Comparison of ENCODE assay signal across 28 mouse cellular contexts in genomic region chr17:67237407-67237806, GRCm38 (mm10).
DNase-seq lines count a peak whose midpoint lies in the region; ATAC-seq lines count a peak whose summit lies in the region.
"Had no signal": no experiment of that assay in that cellular context is flagged by ENCODE, and none has a peak within 500 bp of the region (broad histone marks: within the 10 kb centered on the region; RNA-seq: fewer than 3 reads in every experiment).

No protein-coding gene starts in this region.

- no peak overlapping the region for H3K4me3 ChIP-seq in embryonic facial prominence, embryonic 11.5 days (ENCODE audit: low read depth, low read length)
- no peak overlapping the region for H3K4me3 ChIP-seq in embryonic facial prominence, embryonic 10.5 days
- no peak overlapping the region for H3K4me3 ChIP-seq in limb, embryonic 13.5 days
- no peak overlapping the region for H3K4me3 ChIP-seq in limb, embryonic 10.5 days
- no peak overlapping the region for H3K4me3 ChIP-seq in embryonic facial prominence, embryonic 13.5 days
- no peak overlapping the region for H3K4me3 ChIP-seq in neural tube, embryonic 15.5 days (replicated peaks)
- H3K4me3 ChIP-seq: hindbrain, embryonic 12.5 days; layer of hippocampus, adult 2 months; left cerebral cortex, adult 2 months; limb, embryonic 15.5 days; liver, embryonic 13.5 days; neural tube, embryonic 12.5 days had no signal

- H3K36me3 ChIP-seq in embryonic facial prominence, embryonic 11.5 days (replicated peaks; ENCODE audit: control insufficient read depth, insufficient read depth, low read depth, low read length), result no peaks in the 10 kb centered on the region
- no peaks in the 10 kb centered on the region for H3K36me3 ChIP-seq in embryonic facial prominence, embryonic 10.5 days (replicated peaks)
- H3K36me3 ChIP-seq in limb, embryonic 13.5 days, result no peaks in the 10 kb centered on the region
- no peaks in the 10 kb centered on the region for H3K36me3 ChIP-seq in limb, embryonic 10.5 days
- no peaks in the 10 kb centered on the region for H3K36me3 ChIP-seq in embryonic facial prominence, embryonic 13.5 days
- H3K36me3 ChIP-seq in neural tube, embryonic 15.5 days, result no peaks in the 10 kb centered on the region
- H3K36me3 ChIP-seq: hindbrain, embryonic 12.5 days; limb, embryonic 15.5 days; liver, embryonic 13.5 days; neural tube, embryonic 12.5 days had no signal

- no peak for ATAC-seq in embryonic facial prominence, embryonic 11.5 days (replicated peaks; ENCODE audit: insufficient number of reproducible peaks, low FRiP score, low TSS enrichment, low read depth)
- peak; percentile 64 for ATAC-seq in limb, embryonic 13.5 days (ENCODE audit: low FRiP score, low read depth)
- ATAC-seq in embryonic facial prominence, embryonic 13.5 days (ENCODE audit: insufficient number of reproducible peaks, insufficient read depth, low FRiP score, low TSS enrichment, low read depth), result no peak
- 0 out of 2 replicates have a peak, but pooled peaks have one; percentile 47 for ATAC-seq in neural tube, embryonic 15.5 days (ENCODE audit: low FRiP score)
- ATAC-seq: forebrain, postnatal 0 days had no signal

- no peak overlapping the region for H3K27ac ChIP-seq in embryonic facial prominence, embryonic 11.5 days (replicated peaks; ENCODE audit: low read depth, low read length)
- H3K27ac ChIP-seq in embryonic facial prominence, embryonic 10.5 days (replicated peaks), result no peak overlapping the region
- no peak overlapping the region for H3K27ac ChIP-seq in limb, embryonic 13.5 days
- H3K27ac ChIP-seq in limb, embryonic 10.5 days, result no peak overlapping the region
- no peak overlapping the region for H3K27ac ChIP-seq in embryonic facial prominence, embryonic 13.5 days
- peak overlapping the region; percentile 33; the same call in 1 of the 2 replicates for H3K27ac ChIP-seq in neural tube, embryonic 15.5 days (replicated peaks)
- H3K27ac ChIP-seq: hindbrain, embryonic 12.5 days; layer of hippocampus, adult 2 months; left cerebral cortex, adult 2 months; limb, embryonic 15.5 days; liver, embryonic 13.5 days; neural tube, embryonic 12.5 days had no signal

- no peak overlapping the region for H3K4me2 ChIP-seq in embryonic facial prominence, embryonic 11.5 days (ENCODE audit: low read depth, low read length)
- H3K4me2 ChIP-seq in limb, embryonic 13.5 days (replicated peaks), result 0 out of 2 replicates have a peak overlapping the region, but pooled peaks have one; percentile 7
- H3K4me2 ChIP-seq in embryonic facial prominence, embryonic 13.5 days, result peak overlapping the region; percentile 26; the same call in 1 of the 2 replicates
- no peak overlapping the region for H3K4me2 ChIP-seq in neural tube, embryonic 15.5 days
- H3K4me2 ChIP-seq: hindbrain, embryonic 12.5 days; limb, embryonic 15.5 days; liver, embryonic 13.5 days; neural tube, embryonic 12.5 days had no signal

- H3K9me3 ChIP-seq in embryonic facial prominence, embryonic 11.5 days (replicated peaks; ENCODE audit: control insufficient read depth, low read length), result no peaks in the 10 kb centered on the region
- H3K9me3 ChIP-seq in embryonic facial prominence, embryonic 10.5 days, result no peaks in the 10 kb centered on the region
- H3K9me3 ChIP-seq in limb, embryonic 13.5 days, result no peaks in the 10 kb centered on the region
- H3K9me3 ChIP-seq in limb, embryonic 10.5 days (replicated peaks), result no peaks in the 10 kb centered on the region
- H3K9me3 ChIP-seq in embryonic facial prominence, embryonic 13.5 days, result no peaks in the 10 kb centered on the region
- no peaks in the 10 kb centered on the region for H3K9me3 ChIP-seq in neural tube, embryonic 15.5 days (replicated peaks)
- H3K9me3 ChIP-seq: hindbrain, embryonic 12.5 days; limb, embryonic 15.5 days; liver, embryonic 13.5 days; neural tube, embryonic 12.5 days had no signal

- H3K9ac ChIP-seq in embryonic facial prominence, embryonic 11.5 days (replicated peaks; ENCODE audit: low read length), result no peak overlapping the region
- H3K9ac ChIP-seq in limb, embryonic 13.5 days, result no peak overlapping the region
- H3K9ac ChIP-seq in embryonic facial prominence, embryonic 13.5 days, result no peak overlapping the region
- H3K9ac ChIP-seq in neural tube, embryonic 15.5 days (replicated peaks), result no peak overlapping the region
- H3K9ac ChIP-seq: forebrain, postnatal 0 days; hindbrain, embryonic 12.5 days; limb, embryonic 15.5 days; liver, embryonic 13.5 days; neural tube, embryonic 12.5 days had no signal

- peak; percentile 68 for DNase-seq in embryonic facial prominence, embryonic 11.5 days (ENCODE audit: low spot score)
- no peak for DNase-seq in embryonic facial prominence, embryonic 10.5 days (ENCODE audit: low spot score)
- no peak for DNase-seq in limb, embryonic 10.5 days (ENCODE audit: low spot score)
- no peak for DNase-seq in adrenal gland, postnatal 10 days
- DNase-seq: adrenal gland, adult 8-10 months; cerebellum, adult 11 months; cerebellum, adult 9-10 months; cerebellum, postnatal 36 days; embryo, embryonic 11 days; forebrain, postnatal 0 days; gastrocnemius, postnatal 10 days; kidney, adult 2 months; kidney, postnatal 36 days; liver, embryonic 13.5 days; lung, adult 18-20 months; lung, postnatal 10 days; midbrain, embryonic 14.5 days; retina, postnatal 1 day; right cerebral cortex, postnatal 14 days had no signal

- no peaks in the 10 kb centered on the region for H3K27me3 ChIP-seq in embryonic facial prominence, embryonic 11.5 days (ENCODE audit: control insufficient read depth, insufficient read depth, low read length)
- H3K27me3 ChIP-seq in embryonic facial prominence, embryonic 10.5 days (replicated peaks; ENCODE audit: low read depth, poor library complexity, severe bottlenecking), result no peaks in the 10 kb centered on the region
- no peaks in the 10 kb centered on the region for H3K27me3 ChIP-seq in limb, embryonic 13.5 days
- H3K27me3 ChIP-seq in limb, embryonic 10.5 days (ENCODE audit: low read depth, poor library complexity, severe bottlenecking), result no peaks in the 10 kb centered on the region
- no peaks in the 10 kb centered on the region for H3K27me3 ChIP-seq in embryonic facial prominence, embryonic 13.5 days
- H3K27me3 ChIP-seq in neural tube, embryonic 15.5 days (replicated peaks), result no peaks in the 10 kb centered on the region
- H3K27me3 ChIP-seq: CH12.LX; hindbrain, embryonic 12.5 days; limb, embryonic 15.5 days; liver, embryonic 13.5 days; neural tube, embryonic 12.5 days had no signal

- 61% methylated on average over 10 of the region's 10 CpGs for WGBS in embryonic facial prominence, embryonic 11.5 days
- 73% methylated on average over 10 of the region's 10 CpGs for WGBS in embryonic facial prominence, embryonic 10.5 days
- 25% methylated on average over 10 of the region's 10 CpGs for WGBS in limb, embryonic 13.5 days
- WGBS in limb, embryonic 10.5 days, result 61% methylated on average over 10 of the region's 10 CpGs
- WGBS in embryonic facial prominence, embryonic 13.5 days, result 27% methylated on average over 10 of the region's 10 CpGs
- 50% methylated on average over 10 of the region's 10 CpGs for WGBS in neural tube, embryonic 15.5 days

- H3K4me1 ChIP-seq in embryonic facial prominence, embryonic 11.5 days (ENCODE audit: control insufficient read depth, insufficient read depth, low read length), result no peaks in the 10 kb centered on the region
- H3K4me1 ChIP-seq in embryonic facial prominence, embryonic 10.5 days, result peaks cover 13% of the 10 kb centered on the region
- H3K4me1 ChIP-seq in limb, embryonic 13.5 days, result peaks cover 21% of the 10 kb centered on the region
- H3K4me1 ChIP-seq in limb, embryonic 10.5 days, result peaks cover 23% of the 10 kb centered on the region
- peaks cover 20% of the 10 kb centered on the region for H3K4me1 ChIP-seq in embryonic facial prominence, embryonic 13.5 days
- H3K4me1 ChIP-seq in neural tube, embryonic 15.5 days, result peaks cover 17% of the 10 kb centered on the region
- H3K4me1 ChIP-seq: liver, embryonic 13.5 days; neural tube, embryonic 12.5 days had no signal

Comparison
In these comparisons a context has a peak if more than half of its experiments do, and no peak if none do; other contexts are left out.
1. H3K4me2 ChIP-seq: peak in limb, embryonic 13.5 days (single experiment) and embryonic facial prominence, embryonic 13.5 days (single experiment); none in embryonic facial prominence, embryonic 11.5 days (single experiment) and neural tube, embryonic 15.5 days (single experiment).
2. ATAC-seq: peak in limb, embryonic 13.5 days (single experiment) and neural tube, embryonic 15.5 days (single experiment); none in embryonic facial prominence, embryonic 11.5 days (single experiment) and embryonic facial prominence, embryonic 13.5 days (single experiment).